Mouse (Mus musculus): ENCODE results near the gene Rbm24. TPM values are rescaled to one million over a fixed set of nuclear protein-coding genes. Genes with fewer than 3 reads are reported as not detected.

The Rbm24 gene
- 12.3 and 12.4 TPM in 2 replicates for polyA plus RNA-seq (2012; rRNA removed)

DNA sequence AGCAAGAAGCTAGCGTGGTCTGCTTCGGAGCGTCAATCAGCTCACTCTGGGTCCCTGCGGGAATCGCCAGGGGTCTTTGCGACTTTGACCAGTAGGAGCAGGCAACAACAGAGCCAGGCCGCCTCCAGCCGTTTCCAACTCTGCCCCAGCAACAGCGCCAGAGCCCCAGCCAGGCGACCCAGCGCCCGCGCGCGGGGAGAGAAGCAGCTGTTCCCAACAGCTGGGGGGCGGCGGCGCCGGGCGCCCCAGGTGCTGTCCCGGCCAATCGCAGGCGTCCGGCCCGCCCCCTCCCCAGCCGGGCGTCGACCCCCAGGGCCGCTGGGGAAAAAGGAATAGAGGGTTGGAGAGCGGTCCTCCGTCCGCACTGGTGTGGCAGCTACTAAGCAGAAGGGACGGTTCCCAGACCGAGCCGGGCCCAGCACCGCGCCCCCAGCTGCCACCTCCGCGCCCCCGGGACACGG, at the start of gene Rbm24:
TSS of gene Rbm24 (plus strand) at position 294 of the 461 bp plus-strand sequence.

Other genes starting within 250 kb of the Rbm24 start
- 0.06 TPM in 2 replicates for gene Stmnd1, start 144.7 kb upstream of the Rbm24 start, polyA plus RNA-seq (2012; rRNA removed)
- gene Cap2, start 83.4 kb downstream of the Rbm24 start, polyA plus RNA-seq (2012; rRNA removed) = 13.0 and 15.5 TPM in 2 replicates

Data from central nervous system, embryonic 14 days (tissue).